Mouse (Mus musculus) lung, postnatal 0 days (tissue): ENCODE measurements around the gene Zscan18.

Experiments used
- CTCF ChIP-seq: IDR thresholded peaks from 2 replicates; pipeline ENCODE4 v1.5.1; 2016; ENCODE audit warnings: antibody characterized with exemption, mild to moderate bottlenecking
- EP300 ChIP-seq: IDR thresholded peaks from 2 replicates; pipeline ENCODE4 v1.6.1; 2016; ENCODE audit warnings: antibody characterized with exemption, mild to moderate bottlenecking, control low read depth

DNA sequence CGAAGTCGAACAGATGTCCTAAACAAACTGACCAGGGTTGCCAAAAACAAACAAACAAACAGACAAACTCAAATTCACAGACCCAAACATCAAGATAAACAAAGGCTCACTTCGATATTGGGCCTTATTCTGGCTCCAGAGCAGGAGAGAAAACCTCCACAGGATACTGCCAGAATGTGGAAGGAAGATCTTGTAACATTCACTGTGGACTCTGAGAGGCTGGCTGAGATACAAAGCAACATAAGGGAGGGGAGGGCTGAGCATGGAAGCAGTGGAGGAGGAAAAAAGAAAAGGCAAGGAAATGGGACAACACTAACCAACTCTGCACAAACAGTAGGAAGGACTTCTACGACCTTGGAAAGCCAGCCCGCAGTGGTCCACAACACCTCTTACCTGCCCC is 24.3 kb downstream of the Zscan18 start:
- TF ChIP-seq CTCF (no peak), EP300 (no peak)
